Mouse (Mus musculus): ENCODE measurements around the gene Tspan4. TPM values are rescaled to one million over a fixed set of nuclear protein-coding genes. Genes with fewer than 3 reads are reported as not detected.

The Tspan4 gene
- polyA plus RNA-seq, 1 experiment from 2014 or later, result 34.2 TPM

DNA sequence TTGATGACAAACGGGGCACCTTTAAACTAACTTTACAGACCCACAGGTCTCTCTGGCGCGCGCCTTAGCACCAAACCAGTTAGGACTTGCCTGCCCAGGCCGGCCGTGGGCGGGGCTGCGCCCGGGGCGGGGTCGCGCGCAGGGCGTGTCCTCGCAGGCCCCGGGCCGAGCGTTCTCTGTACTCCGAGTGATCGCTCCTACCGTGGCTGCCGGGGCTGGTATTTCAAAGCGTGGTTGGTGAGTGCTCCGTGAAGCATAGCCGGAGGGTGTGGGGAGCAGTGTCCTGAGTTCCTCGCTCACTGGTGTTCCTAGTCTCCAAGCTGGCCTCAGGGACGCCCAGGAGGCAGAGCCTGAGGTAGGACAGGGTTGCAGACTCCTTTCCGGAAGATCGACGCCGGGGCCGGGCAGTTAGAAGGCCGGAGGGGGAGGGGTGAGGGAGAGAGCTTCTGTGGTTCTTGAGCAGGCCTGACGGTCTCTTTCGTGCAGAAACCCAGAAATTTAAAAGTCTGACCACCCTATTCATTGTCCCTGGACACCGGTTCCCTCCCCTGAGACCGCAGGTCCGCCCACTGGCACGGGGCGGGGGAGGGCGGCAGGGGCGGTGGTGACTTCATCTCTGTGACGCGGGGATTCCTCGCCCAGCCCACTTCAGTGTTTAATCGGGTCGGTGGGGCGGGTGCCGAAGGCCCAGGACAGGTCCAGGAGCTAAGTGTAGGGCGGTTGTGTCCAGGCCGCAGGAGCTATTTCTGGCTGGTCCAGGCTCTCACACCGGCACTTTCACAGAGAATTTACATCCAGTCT lies 7.6 kb upstream of the Tspan4 start, which contains the start of gene Cd151:
Cd151 (plus strand) TSS at position 163 of the 801 bp plus-strand sequence.
- H3K36me3 ChIP-seq (replicated peaks), result peaks cover 34% of the 10 kb centered on the region
- H3K4me3 ChIP-seq, result peak within 1 kb of the TSS; percentile 76
- H3K9me3 ChIP-seq, result no peaks in the 10 kb centered on the region
- WGBS, result under 1% methylated on average over 52 of the region's 52 CpGs
- H3K27me3 ChIP-seq (replicated peaks; ENCODE audit: low read depth, poor library complexity, severe bottlenecking), result peaks cover 47% of the 10 kb centered on the region
- H3K27ac ChIP-seq (replicated peaks), result peak within 1 kb of the TSS; percentile 92
- peak; percentile 93 for DNase-seq (ENCODE audit: low spot score)
- peaks cover 66% of the 10 kb centered on the region for H3K4me1 ChIP-seq

DNA sequence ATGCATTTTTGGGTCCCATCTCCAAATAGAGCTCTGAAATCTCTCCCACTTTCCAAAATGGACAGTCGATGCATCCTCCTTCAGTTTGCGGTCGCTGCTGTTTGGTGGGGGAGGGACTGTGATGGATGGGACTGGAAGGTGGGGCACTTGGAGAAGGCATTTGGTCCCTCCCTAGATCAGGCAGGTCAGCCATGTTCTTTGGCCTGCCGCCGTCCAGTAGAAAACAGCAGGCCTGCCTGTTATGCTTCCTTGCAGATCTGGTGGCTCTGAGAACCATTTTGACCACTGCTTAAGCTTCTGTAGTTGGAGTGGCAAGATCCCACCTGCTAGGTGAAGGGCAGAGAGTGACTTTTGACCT lies 6.9 kb upstream of the Tspan4 start:
- Histone ChIP-seq H3K4me1 (peaks cover 63% of the 10 kb centered on the region), H3K27me3 (replicated peaks; ENCODE audit: low read depth, poor library complexity, severe bottlenecking) (peaks cover 39% of the 10 kb centered on the region), H3K9me3 (no peaks in the 10 kb centered on the region), H3K27ac (replicated peaks) (peak overlapping the region; percentile 92), H3K4me3 (peak overlapping the region; percentile 76), H3K36me3 (replicated peaks) (peaks cover 40% of the 10 kb centered on the region)
- 19% methylated on average over 5 of the region's 5 CpGs for WGBS
- peak; percentile 35 for DNase-seq (ENCODE audit: low spot score)

DNA sequence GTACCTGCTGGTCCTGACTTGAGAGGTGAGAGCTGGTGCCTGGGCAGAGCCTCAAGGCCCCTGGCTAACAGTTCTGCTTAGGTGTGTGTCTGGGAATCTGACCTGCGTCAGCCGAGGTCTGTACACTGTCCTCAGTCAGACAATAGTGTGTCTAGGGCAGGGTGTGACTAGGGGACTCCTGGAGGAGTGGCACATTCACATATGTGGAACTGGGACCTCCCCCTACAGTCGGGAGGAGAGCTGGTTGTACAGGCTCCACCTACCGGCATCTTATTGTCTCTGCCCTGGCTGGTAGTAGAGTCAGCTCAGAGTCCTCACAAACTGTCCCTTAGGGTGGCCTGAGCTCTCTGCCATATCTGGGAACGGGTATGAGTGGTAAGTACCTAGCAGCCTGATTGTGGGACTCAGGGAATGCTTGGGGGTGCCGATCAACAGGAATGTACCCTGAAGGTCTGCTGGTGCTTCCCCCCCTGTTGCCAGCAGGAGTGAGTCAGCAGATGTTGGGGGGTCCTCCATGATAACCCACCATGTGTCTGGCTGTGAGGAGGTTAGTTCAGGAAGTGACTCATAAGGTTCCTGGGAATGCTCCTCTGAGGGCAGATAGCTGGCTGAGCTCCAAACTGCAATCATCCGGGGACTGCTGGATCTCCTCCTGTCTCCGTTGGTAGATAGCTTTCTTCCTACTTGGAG lies 6.4 kb upstream of the Tspan4 start:
- Histone ChIP-seq H3K9me3 (no peaks in the 10 kb centered on the region), H3K4me3 (peak overlapping the region; percentile 76), H3K27me3 (replicated peaks; ENCODE audit: low read depth, poor library complexity, severe bottlenecking) (peaks cover 34% of the 10 kb centered on the region), H3K4me1 (peaks cover 67% of the 10 kb centered on the region), H3K27ac (replicated peaks) (peak overlapping the region; percentile 92), H3K36me3 (replicated peaks) (peaks cover 40% of the 10 kb centered on the region)
- DNase-seq (ENCODE audit: low spot score), result peak; percentile 73
- WGBS, result 27% methylated on average over 8 of the region's 8 CpGs

DNA sequence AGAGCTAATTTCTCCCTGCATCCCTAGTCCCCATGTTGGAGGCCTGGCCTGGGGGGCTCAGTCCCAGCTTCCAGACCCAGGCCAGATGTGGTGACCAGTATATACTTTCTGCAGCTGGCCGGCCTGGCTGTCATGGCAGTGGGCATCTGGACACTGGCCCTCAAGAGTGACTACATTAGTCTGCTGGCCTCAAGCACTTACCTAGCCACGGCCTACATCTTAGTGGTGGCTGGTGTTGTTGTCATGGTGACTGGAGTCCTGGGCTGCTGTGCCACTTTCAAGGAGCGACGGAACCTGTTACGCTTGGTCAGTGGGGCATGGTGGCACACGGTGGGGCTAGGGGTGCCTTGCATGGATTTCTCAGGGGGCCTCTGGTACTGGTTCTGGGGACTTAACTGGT lies 5.7 kb upstream of the Tspan4 start:
- Histone ChIP-seq H3K4me1 (peaks cover 67% of the 10 kb centered on the region), H3K27me3 (replicated peaks; ENCODE audit: low read depth, poor library complexity, severe bottlenecking) (peaks cover 27% of the 10 kb centered on the region), H3K4me3 (peak overlapping the region; percentile 76), H3K36me3 (replicated peaks) (peaks cover 40% of the 10 kb centered on the region), H3K27ac (replicated peaks) (peak overlapping the region; percentile 92), H3K9me3 (no peaks in the 10 kb centered on the region)
- no peak for DNase-seq (ENCODE audit: low spot score)
- 86% methylated on average over 6 of the region's 6 CpGs for WGBS

DNA sequence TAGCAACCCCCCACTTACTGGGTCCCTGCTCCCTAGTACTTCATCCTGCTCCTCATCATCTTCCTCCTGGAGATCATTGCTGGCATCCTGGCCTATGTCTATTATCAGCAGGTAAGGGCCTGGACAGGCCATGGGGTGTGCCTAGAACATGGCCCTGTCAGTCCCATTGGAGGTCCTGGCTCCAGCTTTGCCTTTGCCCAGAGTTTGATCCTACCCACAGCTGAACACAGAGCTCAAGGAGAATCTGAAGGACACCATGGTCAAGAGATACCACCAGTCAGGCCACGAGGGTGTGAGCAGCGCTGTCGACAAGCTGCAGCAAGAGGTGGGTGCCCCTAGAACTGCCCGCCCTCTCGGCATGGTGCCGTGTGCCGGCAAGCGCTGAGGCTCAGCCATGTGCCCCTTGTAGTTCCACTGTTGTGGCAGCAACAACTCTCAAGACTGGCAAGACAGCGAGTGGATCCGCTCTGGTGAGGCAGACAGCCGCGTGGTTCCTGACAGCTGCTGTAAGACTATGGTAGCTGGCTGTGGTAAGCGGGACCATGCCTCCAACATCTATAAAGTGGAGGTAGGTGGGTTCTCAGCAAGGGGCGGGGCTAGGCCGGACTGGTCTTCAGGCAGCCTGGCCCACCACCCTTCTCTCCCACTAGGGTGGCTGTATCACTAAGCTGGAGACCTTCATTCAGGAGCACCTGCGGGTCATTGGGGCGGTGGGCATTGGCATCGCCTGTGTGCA lies 5.0 kb upstream of the Tspan4 start:
- Histone ChIP-seq H3K4me1 (peaks cover 62% of the 10 kb centered on the region), H3K4me3 (peak overlapping the region; percentile 76; the same call in 1 of the 2 replicates), H3K36me3 (replicated peaks) (peaks cover 40% of the 10 kb centered on the region), H3K9me3 (no peaks in the 10 kb centered on the region), H3K27ac (replicated peaks) (no peak overlapping the region), H3K27me3 (replicated peaks; ENCODE audit: low read depth, poor library complexity, severe bottlenecking) (peaks cover 20% of the 10 kb centered on the region)
- DNase-seq (ENCODE audit: low spot score), result no peak
- WGBS, result 92% methylated on average over 18 of the region's 18 CpGs

DNA sequence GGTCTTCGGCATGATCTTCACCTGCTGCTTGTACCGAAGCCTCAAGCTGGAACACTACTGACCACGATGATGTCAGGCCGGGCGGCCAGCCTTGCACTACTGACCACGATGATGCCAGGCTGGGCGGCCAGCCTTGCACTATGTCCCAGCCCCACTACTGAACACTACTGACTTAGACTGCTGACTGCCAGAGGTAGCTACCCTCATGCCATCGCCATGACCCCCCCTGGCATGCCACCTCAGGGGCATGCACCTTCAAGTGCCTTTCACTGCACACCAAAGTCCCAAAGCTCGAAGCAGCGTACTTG lies 4.4 kb upstream of the Tspan4 start:
- 96% methylated on average over 10 of the region's 10 CpGs for WGBS
- H3K36me3 ChIP-seq (replicated peaks), result peaks cover 40% of the 10 kb centered on the region
- H3K27ac ChIP-seq (replicated peaks), result no peak overlapping the region
- DNase-seq (ENCODE audit: low spot score), result no peak
- H3K4me3 ChIP-seq, result no peak overlapping the region
- H3K9me3 ChIP-seq, result no peaks in the 10 kb centered on the region
- H3K4me1 ChIP-seq, result peaks cover 60% of the 10 kb centered on the region
- H3K27me3 ChIP-seq (replicated peaks; ENCODE audit: low read depth, poor library complexity, severe bottlenecking), result peaks cover 15% of the 10 kb centered on the region

DNA sequence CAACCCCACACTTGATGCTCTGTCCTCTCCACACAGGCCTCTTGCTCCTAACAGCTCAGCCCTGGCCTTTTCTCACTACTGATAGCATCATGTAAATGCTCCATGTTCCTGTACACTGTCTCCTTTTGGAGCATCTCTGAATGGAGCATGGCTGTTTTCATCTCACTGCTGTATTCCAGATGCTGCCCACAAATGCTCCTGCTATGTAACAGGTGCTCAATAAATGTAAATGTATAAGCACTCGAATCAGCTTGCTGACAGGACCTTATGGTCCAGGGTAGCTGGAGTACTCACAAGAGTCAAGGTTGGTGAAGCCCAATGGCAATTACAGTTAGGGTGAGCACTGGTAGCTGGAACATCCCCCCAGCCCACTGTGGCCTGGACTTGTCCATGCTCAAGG lies 3.8 kb upstream of the Tspan4 start:
- no peaks in the 10 kb centered on the region for H3K9me3 ChIP-seq
- H3K36me3 ChIP-seq (replicated peaks), result peaks cover 40% of the 10 kb centered on the region
- H3K4me1 ChIP-seq, result peaks cover 61% of the 10 kb centered on the region
- H3K4me3 ChIP-seq, result peak overlapping the region; percentile 16; the same call in 1 of the 2 replicates
- 92% methylated on average over 1 of the region's 1 CpGs for WGBS
- H3K27me3 ChIP-seq (replicated peaks; ENCODE audit: low read depth, poor library complexity, severe bottlenecking), result peaks cover 14% of the 10 kb centered on the region
- no peak overlapping the region for H3K27ac ChIP-seq (replicated peaks)
- DNase-seq (ENCODE audit: low spot score), result no peak

DNA sequence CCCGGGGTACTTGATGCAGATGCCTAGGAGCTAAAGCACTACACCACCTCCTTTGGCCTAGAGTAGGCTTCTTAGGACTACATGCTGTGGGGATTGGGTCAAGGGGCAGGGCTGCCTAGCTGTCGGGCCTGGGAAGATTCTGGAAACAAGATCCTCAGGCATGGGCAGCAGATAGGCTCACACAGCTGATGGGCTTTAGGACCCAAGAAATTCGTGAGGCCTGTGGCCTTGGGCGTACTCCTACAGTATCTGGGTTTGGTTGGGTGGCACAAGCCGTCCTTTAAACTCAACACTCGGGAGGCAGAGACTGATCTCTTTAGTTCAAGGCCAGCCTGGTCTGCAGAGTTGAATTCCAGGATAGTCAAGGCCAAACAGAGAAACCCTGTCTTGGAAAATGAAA lies 2.8 kb upstream of the Tspan4 start:
- WGBS, result 86% methylated on average over 6 of the region's 6 CpGs
- peaks cover 62% of the 10 kb centered on the region for H3K4me1 ChIP-seq
- no peak for DNase-seq (ENCODE audit: low spot score)

DNA sequence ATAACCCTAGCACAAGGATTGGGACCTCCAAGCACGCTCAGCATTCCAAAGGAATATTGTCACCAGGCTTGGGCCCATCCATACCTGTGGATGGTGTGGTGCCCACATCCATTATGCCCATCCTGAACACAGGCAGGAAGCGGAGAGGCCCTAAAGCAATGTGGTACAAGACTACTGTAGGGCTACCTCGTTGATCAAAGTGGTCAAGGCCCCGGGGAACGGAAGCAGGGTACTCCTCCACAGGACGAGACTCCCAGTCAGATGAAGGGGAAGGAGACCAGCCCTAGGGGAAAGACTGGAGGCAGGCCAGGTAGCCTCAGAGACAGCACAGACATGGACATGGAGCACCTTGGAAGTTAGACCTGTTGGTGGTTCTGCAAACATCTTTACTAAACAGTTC lies 2.3 kb upstream of the Tspan4 start:
- H3K36me3 ChIP-seq (replicated peaks), result peaks cover 40% of the 10 kb centered on the region
- H3K4me1 ChIP-seq, result peaks cover 63% of the 10 kb centered on the region
- peaks cover 8% of the 10 kb centered on the region; the same call in 1 of the 2 replicates for H3K27me3 ChIP-seq (replicated peaks; ENCODE audit: low read depth, poor library complexity, severe bottlenecking)
- no peaks in the 10 kb centered on the region for H3K9me3 ChIP-seq
- no peak for DNase-seq (ENCODE audit: low spot score)
- H3K27ac ChIP-seq (replicated peaks), result no peak overlapping the region
- H3K4me3 ChIP-seq, result no peak overlapping the region; the same call in 1 of the 2 replicates
- WGBS, result 89% methylated on average over 6 of the region's 6 CpGs

More for the DNA sequence above, 2.8 kb upstream of the Tspan4 start:
- Histone ChIP-seq H3K9me3 (no peaks in the 10 kb centered on the region), H3K36me3 (replicated peaks) (peaks cover 40% of the 10 kb centered on the region), H3K4me3 (no peak overlapping the region), H3K27ac (replicated peaks) (no peak overlapping the region), H3K27me3 (replicated peaks; ENCODE audit: low read depth, poor library complexity, severe bottlenecking) (peaks cover 8% of the 10 kb centered on the region; the same call in 1 of the 2 replicates)

DNA sequence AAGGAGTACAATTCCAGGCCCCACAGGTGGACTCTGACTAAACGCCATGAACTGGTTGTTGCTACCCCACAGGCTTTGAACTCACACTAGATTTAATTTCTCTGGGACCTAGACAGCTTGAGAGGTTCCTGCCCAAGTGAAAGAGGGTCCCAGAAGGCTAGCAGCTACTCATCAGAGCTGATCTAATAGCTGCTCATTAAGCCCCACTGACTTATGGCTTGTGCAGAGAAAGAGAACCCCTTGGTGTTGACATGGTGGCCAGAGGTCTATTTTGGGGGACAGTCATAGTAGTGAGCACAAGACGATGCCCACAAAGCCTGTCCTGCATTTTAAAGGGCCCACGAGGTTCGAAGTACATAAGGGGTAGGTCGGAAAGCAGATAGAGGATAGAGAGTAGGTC lies 880 bp upstream of the Tspan4 start:
- Histone ChIP-seq H3K27me3 (replicated peaks; ENCODE audit: low read depth, poor library complexity, severe bottlenecking) (peaks cover 8% of the 10 kb centered on the region), H3K4me1 (peaks cover 55% of the 10 kb centered on the region), H3K36me3 (replicated peaks) (peaks cover 37% of the 10 kb centered on the region), H3K27ac (replicated peaks) (peak overlapping the region; percentile 98; the same call in 1 of the 2 replicates), H3K4me3 (peak overlapping the region; percentile 89), H3K9me3 (no peaks in the 10 kb centered on the region)
- DNase-seq (ENCODE audit: low spot score), result no peak
- WGBS, result 11% methylated on average over 5 of the region's 5 CpGs

DNA sequence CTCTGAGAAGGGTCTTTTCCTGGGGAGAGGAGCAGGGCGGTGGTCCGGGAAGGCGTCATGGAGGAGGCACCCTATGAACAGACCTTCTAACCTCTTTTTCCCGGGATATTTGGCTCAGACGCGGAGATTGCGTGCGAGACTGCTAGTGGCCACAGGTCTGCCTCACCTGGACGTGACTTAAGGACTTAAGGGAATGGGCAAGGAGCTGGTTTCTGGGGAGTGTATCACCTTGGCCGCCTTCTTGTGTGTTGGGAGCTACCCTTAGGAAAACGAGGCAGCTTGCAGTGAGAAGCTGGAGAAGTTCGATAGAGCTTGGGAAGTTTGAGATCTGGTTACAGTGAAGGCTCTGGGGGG lies 742 bp downstream of the Tspan4 start:
- H3K27me3 ChIP-seq (replicated peaks; ENCODE audit: low read depth, poor library complexity, severe bottlenecking), result peaks cover 8% of the 10 kb centered on the region
- H3K9me3 ChIP-seq, result no peaks in the 10 kb centered on the region
- peak overlapping the region; percentile 89 for H3K4me3 ChIP-seq
- 1% methylated on average over 12 of the region's 12 CpGs for WGBS
- peak overlapping the region; percentile 98 for H3K27ac ChIP-seq (replicated peaks)
- peaks cover 46% of the 10 kb centered on the region for H3K4me1 ChIP-seq
- H3K36me3 ChIP-seq (replicated peaks), result peaks cover 21% of the 10 kb centered on the region
- no peak for DNase-seq (ENCODE audit: low spot score)

DNA sequence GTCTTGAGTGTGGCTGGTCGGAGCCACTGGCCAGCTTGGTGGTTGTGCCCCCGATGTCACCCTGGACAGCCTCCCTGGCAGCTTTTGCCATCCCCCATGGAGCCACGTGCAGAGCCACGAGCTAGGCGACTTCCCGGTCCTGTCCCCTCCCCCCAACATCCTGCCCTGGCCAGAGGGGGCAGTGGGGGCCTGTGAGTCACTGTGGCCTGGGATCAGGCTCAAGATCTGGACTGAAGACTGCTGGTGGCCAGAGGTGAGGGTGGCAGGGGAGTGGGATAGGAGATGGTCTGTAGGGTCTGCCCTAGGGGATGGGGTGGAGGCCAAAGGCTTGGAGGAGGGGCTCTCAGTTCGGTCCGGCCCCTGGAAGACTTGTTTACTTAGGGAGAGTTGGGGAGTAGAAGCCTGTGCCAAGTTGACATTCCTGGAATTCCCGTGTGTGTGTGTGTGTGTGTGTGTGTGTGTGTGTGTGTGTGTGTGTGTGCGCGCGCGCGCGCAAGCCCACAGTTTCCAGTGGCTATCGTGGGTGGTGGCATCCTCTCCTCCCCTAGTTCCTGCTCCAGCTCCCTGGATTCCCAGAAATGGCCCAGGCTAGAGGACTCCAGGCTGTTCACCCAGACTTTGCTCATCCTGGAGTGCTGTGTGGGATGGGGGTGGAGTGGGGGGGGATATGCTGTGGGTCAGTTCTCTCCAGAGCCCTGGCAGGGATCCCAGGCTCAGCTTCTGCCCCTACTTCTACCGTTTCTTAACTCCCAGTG lies 1.4 kb downstream of the Tspan4 start:
- Histone ChIP-seq H3K9me3 (no peaks in the 10 kb centered on the region), H3K27ac (replicated peaks) (peak overlapping the region; percentile 98), H3K4me1 (peaks cover 52% of the 10 kb centered on the region), H3K36me3 (replicated peaks) (peaks cover 15% of the 10 kb centered on the region), H3K4me3 (peak overlapping the region; percentile 89), H3K27me3 (replicated peaks; ENCODE audit: low read depth, poor library complexity, severe bottlenecking) (peaks cover 8% of the 10 kb centered on the region)
- 1% methylated on average over 17 of the region's 17 CpGs for WGBS
- peak; percentile 75 for DNase-seq (ENCODE audit: low spot score)
